Mouse (Mus musculus) cerebellum, postnatal 14 days (tissue): ENCODE data around the gene Agxt.

Source experiments
- DNase-seq, 2 experiments: peaks; one replicate each; pipeline ENCODE4 v3.0.0; 2021; ENCODE audit warnings: mixed read lengths in 2 of 2

Gene Agxt

GRCm38 (mm10) chr1:93135036-93135526, at the start of gene Agxt:
TSS of gene Agxt (plus strand) at chr1:93135240.
- DNase-seq = no peak

GRCm38 (mm10) chr1:93092582-93092981, 42.5 kb upstream of the Agxt start:
- DNase-seq = no peak

- DNase-seq = no peak
Measured at GRCm38 (mm10) chr1:93098956-93099355, 36.1 kb upstream of the Agxt start.

GRCm38 (mm10) chr1:93100243-93100575, 34.8 kb upstream of the Agxt start:
- DNase-seq = peak in 1 of 2 experiments; percentile 71

GRCm38 (mm10) chr1:93100576-93101491, 34.2 kb upstream of the Agxt start:
- DNase-seq = peak; percentile 80 to 84

GRCm38 (mm10) chr1:93101571-93102061, 33.4 kb upstream of the Agxt start, which contains the start of gene Kif1a:
TSS of gene Kif1a (minus strand) at chr1:93101951.
- DNase-seq = peak; percentile 92

GRCm38 (mm10) chr1:93102700-93103099, 32.3 kb upstream of the Agxt start:
- DNase-seq = peak in 1 of 2 experiments; percentile 17

- DNase-seq = peak; percentile 91
Measured at GRCm38 (mm10) chr1:93114713-93115463, 20.2 kb upstream of the Agxt start.

- no peak for DNase-seq
Measured at GRCm38 (mm10) chr1:93115471-93115870, 19.6 kb upstream of the Agxt start.

- no peak for DNase-seq
Measured at GRCm38 (mm10) chr1:93118816-93119215, 16.2 kb upstream of the Agxt start.

- no peak for DNase-seq
Measured at GRCm38 (mm10) chr1:93123179-93123854, 11.7 kb upstream of the Agxt start.

- DNase-seq = no peak
Measured at GRCm38 (mm10) chr1:93124066-93124465, 11.0 kb upstream of the Agxt start.

- DNase-seq = no peak
Measured at GRCm38 (mm10) chr1:93125256-93125655, 9.8 kb upstream of the Agxt start.

- DNase-seq = no peak
Measured at GRCm38 (mm10) chr1:93128209-93128608, 6.8 kb upstream of the Agxt start.

GRCm38 (mm10) chr1:93128710-93129349, 6.2 kb upstream of the Agxt start:
- DNase-seq = peak; percentile 81 to 91

- no peak for DNase-seq
Measured at GRCm38 (mm10) chr1:93130242-93130983, 4.6 kb upstream of the Agxt start.

- DNase-seq = no peak
Measured at GRCm38 (mm10) chr1:93132676-93133075, 2.4 kb upstream of the Agxt start.

GRCm38 (mm10) chr1:93138534-93138933, 3.5 kb downstream of the Agxt start:
- peak in 1 of 2 experiments; percentile 52 for DNase-seq

GRCm38 (mm10) chr1:93139713-93140112, 4.7 kb downstream of the Agxt start:
- DNase-seq = no peak

GRCm38 (mm10) chr1:93142871-93143270, 7.8 kb downstream of the Agxt start:
- DNase-seq = no peak

GRCm38 (mm10) chr1:93144176-93144575, 9.1 kb downstream of the Agxt start:
- DNase-seq = peak; percentile 13 to 23
